Mouse (Mus musculus) v-Abl transformed pro-B cells (cell line): ENCODE measurements around the gene Epn3.

ENCODE experiments used
- in situ Hi-C, 2 experiments: fragments of 400-800 bp; cut with MboI; formaldehyde crosslinking; loops; one replicate each; pipeline ENCODE4 v1.15.1; 2025; ENCODE audit not compliant: unreplicated experiment in 2 of 2

Gene Epn3

DNA sequence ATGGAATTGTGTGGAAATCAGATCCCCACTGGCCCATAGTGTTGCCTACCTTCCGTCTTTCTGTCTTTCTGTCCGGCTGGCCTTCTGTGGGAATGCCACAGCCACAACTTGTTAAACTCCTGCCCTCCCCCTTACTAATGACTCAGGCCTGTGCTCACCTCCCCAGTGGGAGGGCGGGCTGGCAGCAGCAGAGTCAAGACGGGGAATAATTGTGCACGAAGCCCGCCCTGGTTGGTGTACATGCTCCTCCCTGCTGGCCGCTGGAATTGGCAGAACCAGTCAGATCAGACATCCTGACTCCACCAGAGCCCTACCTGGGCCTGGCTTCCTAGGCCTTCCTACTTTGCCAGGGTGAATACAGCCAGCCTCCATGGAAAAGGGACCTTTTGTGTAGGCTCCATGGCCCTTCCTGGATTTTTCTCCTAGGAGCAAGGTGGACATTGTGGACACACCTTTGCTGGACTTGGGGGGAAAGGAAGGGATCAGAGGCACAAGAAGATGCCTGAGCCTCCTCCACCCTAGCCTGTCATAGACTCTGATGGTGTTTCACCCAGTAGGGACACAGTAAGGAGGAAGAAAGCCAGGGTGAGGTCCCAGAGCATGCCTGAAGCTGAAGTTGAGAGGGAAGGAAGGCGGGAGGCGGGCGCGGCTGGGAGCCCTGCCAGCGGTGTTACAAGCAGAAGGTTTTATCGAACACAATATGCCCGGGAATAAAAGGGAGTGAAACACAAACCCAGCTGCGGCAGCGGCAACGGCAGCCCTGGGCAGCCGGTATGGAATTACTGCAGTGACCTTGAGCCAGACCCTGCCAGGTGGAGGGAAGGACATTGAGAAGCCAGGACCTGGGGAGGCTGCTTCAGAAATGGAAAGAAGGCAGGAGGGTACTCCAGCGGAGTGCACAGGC, 1.4 kb downstream of the Epn3 start:
- in situ Hi-C loops = no loop called here

DNA sequence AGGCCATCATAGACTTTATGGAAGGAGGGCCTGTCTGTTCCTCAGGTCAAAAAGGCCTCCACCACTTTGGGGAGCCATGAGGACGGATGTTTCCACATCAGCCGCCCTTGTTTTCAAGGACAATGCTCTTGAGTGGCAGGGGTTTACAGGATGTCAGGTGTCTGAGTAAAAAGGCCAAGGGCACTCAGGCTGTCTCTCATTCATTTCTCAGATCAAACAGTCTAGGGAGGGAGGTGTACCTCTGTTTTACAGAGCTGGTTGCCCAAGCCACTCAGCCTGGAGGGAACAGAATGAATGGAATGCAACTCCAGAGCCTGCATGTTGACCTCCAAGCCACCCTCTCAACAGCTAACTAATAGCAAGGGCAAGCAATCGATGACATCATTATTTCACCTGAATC, 4.4 kb downstream of the Epn3 start:
- in situ Hi-C loops = no loop called here

DNA sequence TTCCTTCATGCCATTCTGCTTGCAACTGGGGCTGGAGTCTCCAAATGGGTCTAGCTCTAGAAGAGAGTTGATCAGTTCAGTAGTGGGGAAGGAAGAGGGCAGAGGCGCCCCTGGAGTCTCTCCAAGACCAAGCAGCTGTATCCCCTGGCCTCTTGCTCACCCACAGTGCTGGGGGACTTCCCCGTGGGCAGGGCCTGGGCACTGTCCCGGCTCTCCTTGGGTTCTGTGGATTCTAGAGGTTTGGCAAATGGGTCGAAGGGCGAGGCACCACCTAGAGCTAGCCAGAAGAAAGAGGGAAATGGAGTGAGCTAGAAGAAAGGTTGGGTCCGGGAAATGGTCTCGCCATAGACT, 8.1 kb downstream of the Epn3 start:
- in situ Hi-C loops = loop anchor here in 1 of 2 experiments (5.0 kb wide), 1 partner anchor 254 kb away; no protein-coding TSS in a partner anchor

DNA sequence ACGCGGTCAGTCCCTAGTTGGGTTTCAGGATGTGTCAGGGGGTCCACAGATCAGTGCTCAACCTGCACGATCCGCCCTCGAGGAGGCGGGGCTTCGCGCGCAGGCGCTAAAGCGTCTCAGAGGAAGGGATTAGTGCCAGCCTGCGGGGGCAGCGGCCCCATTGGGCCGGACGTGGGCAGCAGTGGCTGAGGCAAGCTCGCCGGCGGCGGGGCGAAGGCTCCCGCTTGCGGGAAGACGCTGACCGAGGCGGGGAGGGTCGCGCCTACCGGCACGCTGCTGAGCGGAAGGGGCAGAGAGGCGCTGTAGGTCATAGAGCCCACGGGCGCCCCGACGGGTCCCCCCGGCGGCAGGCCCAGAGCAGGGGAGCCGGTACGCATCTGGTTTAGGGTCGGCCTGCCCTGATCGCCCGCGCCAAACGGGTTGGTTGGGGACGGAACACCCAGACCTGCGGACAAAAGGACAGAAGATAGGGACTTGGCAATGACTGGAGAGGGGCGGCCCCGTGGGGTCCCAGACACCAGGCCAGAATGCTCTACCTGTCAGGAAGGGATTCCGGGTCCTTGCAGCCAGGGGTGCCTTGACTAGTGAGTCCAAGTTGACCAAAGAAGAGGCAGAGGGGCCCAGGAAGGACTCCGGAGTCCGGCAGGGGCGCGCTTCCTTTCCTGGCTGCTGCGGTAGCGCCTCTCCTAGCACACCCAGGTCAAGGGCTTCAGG, 8.6 kb downstream of the Epn3 start:
- in situ Hi-C loops = loop anchor here in 1 of 2 experiments (5.0 kb wide), 1 partner anchor 254 kb away; no protein-coding TSS in a partner anchor

DNA sequence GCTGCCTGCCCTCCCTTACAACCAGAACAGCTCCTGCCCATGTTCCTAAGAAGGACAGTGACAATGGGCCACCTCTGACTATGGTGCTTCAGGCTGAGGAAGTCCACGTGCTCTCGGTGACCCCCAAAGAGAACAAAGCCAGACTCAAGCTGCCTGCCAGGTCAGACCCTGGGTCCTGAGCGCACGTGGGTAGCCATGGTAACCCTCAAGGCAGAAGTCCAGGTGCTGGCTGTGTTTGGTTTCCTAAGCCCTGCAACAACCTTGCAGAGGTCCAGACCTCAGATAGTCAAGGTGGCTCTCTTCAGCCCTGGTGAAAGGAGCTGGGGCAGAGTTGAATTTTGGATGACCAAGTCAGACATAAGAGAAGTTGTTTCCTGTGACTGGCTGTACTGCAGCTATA, 10.0 kb downstream of the Epn3 start:
- in situ Hi-C loops = loop anchor here (5.0 to 10.0 kb wide), 3 partner anchors 155 to 357 kb away; no protein-coding TSS in a partner anchor

DNA sequence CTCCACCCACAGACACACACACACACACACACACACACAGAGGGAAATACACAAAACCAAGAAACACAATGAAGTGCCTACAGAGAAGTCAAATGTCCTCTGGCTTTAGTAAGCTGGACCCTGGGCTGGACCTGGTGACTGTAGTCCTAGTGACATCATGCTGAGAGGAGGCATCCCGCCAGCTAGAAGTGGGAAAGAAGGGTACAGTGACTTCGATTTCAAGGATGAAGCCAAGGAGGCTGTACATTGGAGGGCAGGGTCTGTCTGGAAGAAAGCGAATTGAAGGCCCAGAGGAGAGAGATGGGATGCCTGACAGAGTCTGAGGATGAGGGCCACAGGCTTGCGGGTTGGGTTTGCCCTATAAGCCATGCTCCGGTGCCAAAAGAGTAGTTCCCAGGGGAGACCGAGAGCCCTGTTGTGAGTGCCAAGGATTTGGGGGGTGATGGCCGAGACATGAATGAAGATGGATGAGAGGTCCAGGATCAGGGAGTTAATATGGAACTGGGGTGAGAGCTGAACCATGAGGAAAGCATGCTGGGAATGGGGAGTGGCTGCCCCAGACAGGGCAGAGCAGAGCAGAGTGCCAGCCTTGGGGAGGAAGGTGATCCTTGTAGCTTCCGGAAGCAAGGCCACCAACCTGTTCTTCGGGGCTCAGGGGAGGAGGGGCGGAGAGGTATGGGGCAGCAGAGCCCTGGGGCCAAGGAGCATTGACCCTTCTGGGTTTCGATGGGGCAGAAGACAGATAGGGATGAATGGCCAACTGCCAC, 10.8 kb downstream of the Epn3 start:
- in situ Hi-C loops = loop anchor here in 1 of 2 experiments (5.0 to 10.0 kb wide), 2 partner anchors 154 to 357 kb away; no protein-coding TSS in a partner anchor

DNA sequence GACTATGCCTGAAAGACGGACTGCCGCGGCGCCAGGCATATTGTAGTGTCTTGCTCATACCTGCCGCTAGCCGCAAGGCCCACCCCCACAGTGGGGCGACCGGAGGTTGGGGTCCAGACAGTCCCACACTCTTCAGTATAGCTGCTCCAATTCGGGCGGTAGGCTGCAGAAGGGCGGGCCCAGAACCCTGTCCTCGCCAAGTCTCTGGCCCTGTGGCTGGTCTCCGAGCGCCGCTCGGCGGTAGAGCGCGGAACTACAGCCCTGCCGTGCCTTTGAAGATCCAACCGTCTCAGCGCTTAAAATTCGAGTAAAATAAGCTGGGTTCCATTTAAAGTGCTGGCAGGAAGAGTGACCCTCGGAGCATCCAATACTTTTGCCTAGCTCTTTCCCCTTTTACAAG, 13.8 kb downstream of the Epn3 start, which contains the start of gene Spata20:
Gene Spata20, minus strand, starts transcription at position 179 of the 400 bp plus-strand sequence.
- in situ Hi-C loops = loop anchor here in 1 of 2 experiments (5.0 to 10.0 kb wide), 2 partner anchors 151 to 354 kb away; no protein-coding TSS in a partner anchor

DNA sequence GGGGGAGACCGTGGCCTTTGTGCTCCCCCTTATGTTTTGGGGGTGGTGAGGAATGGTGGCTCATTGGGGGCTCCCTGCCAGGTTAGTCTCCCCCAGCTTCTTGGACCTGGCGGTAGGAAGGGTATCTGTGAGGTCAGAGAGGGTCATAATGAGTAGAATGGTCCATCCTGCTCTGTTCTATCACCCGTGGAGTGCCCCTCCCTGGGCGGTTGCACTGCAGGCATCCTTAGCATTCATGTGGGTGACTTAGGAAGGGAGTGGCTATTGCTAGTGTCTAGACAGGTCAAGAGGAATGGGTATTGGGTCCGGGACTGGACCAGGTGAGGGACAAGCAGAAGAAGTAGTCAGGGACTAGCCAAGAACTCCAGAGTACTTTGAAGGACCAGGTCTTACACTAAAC, 14.6 kb downstream of the Epn3 start:
- in situ Hi-C loops = loop anchor here in 1 of 2 experiments (5.0 to 10.0 kb wide), 2 partner anchors 150 to 353 kb away; no protein-coding TSS in a partner anchor

DNA sequence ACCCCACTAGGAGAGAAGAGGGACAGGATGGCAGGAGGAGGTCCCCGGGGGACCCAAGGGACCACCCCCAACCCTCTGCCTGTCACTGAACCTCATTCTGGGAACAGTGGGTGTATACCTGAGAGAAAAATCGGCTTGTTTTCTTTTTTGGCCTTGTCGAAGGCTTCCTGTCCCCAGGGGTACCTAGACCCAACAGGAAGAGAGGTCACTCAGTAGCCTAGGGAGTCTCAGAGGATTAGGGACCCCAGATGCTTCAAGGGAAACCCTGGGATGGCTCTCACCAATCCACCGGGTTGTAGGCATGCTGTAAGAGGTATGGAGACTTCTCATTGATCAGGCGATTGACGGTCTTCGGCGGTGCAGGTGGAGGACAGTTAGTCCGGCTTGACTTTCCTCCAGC, 15.1 kb downstream of the Epn3 start:
- in situ Hi-C loops = loop anchor here (5.0 to 10.0 kb wide), 4 partner anchors 147 to 352 kb away; no protein-coding TSS in a partner anchor

DNA sequence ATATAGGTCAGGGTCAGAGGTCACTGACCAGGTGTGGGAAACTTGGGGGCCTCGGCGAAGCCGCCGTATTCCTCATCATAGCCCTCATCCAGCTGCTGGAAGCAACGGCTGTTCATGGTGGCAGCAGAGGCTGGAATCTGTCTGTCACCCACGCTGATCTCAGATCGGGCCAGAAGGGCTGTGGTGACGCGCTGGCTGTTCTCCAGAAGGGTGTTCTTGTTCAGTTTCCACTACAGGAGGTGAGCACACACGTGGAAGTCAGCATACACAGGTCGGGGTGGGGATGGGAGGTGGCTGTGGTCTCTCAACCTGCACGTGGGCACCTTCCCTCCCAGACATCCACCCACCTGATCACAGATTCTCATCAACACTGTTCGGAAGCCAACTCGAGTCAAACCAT, 15.9 kb downstream of the Epn3 start:
- in situ Hi-C loops = loop anchor here (5.0 to 10.0 kb wide), 4 partner anchors 147 to 352 kb away; no protein-coding TSS in a partner anchor

DNA sequence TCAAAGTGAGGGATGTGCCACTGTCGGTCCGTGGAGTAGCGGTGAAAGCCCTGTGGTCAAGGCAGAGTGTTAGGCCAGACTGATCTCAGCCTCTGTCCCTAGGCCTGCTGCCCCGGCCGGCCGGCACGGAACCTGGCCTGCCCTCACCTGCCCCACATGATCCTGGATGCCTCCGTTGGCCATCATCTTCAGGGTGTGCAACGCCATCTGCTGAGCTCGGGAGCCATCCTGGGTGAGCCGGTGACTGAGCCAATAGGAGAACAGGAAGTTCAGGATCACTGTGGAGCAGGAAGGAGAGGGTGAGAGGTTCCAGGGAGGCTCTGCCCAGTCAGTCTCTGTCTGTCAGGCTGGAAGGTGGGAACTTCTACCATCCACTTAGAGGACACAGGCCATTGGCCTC, 16.3 kb downstream of the Epn3 start:
- in situ Hi-C loops = loop anchor here (5.0 to 10.0 kb wide), 4 partner anchors 146 to 351 kb away; no protein-coding TSS in a partner anchor

DNA sequence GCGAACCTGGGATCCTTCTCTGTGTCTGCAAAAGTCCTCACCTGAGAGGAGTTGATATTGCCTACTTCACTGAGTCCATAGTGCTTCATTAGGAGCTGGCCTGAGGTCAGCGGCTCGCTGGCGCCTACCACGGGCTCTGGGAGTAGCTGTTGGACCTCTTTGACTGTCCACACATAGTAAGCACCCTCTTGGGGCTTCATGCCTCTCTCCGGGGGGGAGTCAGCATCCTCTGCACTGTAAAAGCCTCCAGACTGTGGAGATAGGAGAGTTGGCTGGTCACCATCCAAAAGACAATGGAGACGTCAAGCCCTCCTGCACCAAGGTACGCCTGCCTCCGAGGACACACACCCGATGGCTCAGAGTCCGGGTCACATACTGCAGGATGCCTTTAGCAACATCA, 17.0 kb downstream of the Epn3 start:
- in situ Hi-C loops = loop anchor here (5.0 to 10.0 kb wide), 4 partner anchors 145 to 350 kb away; no protein-coding TSS in a partner anchor

DNA sequence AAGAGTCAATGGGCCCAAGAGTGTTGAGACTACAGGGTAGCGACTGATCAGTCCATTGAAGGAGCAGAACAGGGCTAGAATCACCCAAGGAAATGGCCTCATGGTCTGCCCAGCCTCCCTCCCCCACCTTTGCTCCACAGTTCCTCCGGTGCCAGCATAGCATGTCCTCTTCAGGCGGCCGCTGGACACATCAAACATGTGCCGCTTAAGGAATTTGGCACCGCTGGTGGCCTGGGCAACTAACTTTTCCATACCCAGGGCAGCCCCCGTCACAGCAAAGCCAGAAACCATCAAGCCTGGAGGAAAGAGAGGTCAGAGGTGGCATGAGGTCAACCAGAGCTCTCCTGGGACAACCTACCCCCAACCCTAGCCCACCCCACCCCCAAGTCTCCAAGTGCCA, 17.8 kb downstream of the Epn3 start:
- in situ Hi-C loops = loop anchor here (5.0 to 10.0 kb wide), 4 partner anchors 145 to 350 kb away; no protein-coding TSS in a partner anchor

DNA sequence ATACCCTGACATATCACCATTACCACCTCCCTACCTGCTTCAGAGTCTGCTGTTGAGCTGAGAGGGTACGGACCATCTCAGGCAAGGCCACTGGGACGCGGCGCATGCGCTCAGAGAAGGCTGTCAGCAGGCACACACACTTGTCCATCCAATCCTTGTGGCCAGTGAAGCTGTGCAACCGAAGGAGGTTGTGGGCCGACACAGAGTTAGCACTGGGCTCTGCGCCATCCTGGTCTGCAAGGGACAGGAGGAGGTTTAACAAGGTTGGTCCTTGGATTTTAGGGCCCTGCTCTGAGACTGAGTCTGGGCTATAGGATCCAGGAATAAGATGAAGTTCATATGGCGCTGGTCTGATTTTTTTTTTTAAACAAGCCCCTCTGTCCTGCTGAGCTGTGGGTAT, 19.4 kb downstream of the Epn3 start:
- in situ Hi-C loops = loop anchor here (5.0 to 10.0 kb wide), 4 partner anchors 143 to 348 kb away; no protein-coding TSS in a partner anchor

DNA sequence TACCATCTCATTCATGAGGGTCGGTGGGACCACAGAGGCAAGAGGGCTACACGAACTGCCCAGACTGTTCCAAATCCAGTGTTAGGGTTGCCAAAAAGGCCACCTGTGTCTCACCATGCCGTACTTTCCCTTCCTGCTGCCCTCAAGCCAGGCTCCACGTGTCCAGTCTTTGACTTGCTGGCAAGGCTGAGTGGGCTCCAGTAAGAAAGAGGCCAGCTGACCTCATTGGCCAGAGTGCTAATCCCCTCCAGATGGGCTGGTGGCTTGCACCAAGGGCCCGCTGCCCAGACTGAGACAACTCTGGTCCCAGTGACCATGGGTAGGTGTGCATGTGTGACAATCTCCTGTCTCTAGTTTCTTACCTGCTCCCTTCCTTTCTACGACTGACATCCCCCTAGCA, 22.1 kb downstream of the Epn3 start:
- in situ Hi-C loops = no loop called here

DNA sequence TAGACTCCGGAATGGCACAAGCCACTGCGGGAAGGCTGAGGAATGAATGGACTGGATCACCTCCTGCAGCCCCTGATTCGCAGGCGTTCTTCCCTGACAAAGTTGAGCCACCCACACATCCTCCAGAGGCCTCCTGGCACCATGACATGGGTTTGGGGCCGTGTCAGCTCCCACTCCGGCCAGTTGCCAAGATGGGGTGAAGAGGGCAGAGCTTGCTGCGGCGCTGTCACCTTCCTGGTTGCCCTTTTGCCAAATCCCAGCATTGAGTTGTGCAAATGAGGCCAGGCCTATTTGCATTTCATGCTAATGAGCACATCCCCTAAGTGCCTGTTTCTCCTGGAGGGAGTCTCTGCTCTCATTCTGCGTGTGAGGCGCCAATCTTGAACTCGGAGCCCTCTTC, 24.1 kb downstream of the Epn3 start:
- in situ Hi-C loops = no loop called here

DNA sequence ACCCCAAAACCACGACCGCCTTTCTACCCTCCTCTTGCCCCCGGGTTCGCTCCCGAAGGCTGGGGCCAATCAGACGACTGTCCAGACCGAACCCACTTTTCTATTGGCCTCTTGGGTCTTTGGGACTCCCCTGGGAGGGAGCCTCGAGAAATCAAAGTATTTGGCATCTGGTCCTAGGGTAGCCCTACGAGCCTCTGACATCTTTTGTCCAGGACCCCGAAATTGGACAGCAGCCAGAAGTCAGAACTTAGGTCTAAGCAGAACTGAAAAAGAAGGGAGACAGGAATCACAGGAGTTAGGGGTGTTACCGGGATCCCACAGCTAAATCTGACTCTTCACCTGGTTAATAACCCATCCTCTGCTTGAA, 25.2 kb downstream of the Epn3 start:
- in situ Hi-C loops = no loop called here

DNA sequence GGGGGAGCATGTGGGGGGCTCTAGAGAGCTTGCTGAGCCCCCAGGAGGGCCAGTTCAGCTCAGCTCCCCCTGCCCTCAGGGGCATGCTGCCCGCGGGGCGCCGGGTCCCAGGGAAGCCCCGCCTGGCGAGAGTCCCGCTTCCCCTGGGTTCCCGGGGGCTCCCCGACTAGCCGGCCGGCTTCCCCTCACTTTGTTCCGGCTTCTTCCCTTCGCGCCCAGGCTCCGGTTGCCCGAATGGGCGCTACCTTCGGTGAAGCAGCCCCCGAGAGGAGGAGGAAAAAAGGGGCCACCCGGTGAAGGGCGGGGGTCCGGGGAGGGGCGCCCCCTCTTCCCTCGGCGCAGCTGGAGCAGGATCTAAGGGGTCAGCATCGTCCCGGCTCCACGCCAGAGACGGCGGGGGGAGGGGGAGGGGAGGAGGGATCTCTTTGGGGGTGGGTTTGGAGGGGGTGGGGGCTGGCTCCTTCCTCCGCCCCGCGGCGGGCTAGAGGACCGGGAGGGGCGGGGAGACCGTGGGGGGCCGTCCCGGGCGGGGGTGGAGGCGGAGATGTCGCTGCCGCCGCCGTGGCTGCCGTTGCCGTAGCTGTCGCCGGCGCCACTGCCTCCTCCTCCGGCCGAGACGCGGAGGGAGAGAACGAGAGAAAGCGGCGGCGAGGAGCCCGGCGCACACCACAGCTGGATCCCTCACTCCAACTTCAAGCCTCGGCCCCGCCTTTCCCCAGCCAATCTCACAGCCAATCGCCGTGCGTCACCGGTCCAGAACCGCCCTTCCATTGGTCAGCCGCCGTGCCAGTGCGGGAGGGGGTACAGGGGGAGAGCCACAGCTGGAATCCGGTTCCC, 25.8 kb downstream of the Epn3 start, which contains the start of gene Cacna1g:
Gene Cacna1g, minus strand, starts transcription at position 492 of the 837 bp plus-strand sequence.
- in situ Hi-C loops = no loop called here
